Mouse (Mus musculus) frontal cortex, adult 2 months (tissue): Measurements from ENCODE around the gene Actl10. TPM values are rescaled to one million over a fixed set of nuclear protein-coding genes. Genes with fewer than 3 reads are reported as not detected.
A peak's percentile ranks its signal among the peaks of the same experiment; 100 is the strongest.

Source experiments
- DNase-seq, 2 experiments: peaks; one replicate each; pipeline ENCODE4 v3.0.0; 2022; ENCODE audit warnings: low spot score in 1 of 2; ENCODE audit errors: extremely low spot score in 1 of 2
- polyA plus RNA-seq: library from polyadenylated mRNA; depleted of rRNA; stranded (reverse); fragments of >200 nt; gene quantifications from 2 replicates; pipeline ENCODE4 v1.2.3, GENCODE M21; 2012; rRNA removed

Actl10 gene
- 0.08 TPM in 1 of 2 replicates, not detected in the other for polyA plus RNA-seq

- DNase-seq = no peak
Measured at GRCm38 (mm10) chr2:154551476-154551875, at the start of gene Actl10. Gene Actl10 (plus strand): TSS chr2:154551776.

- no peak for DNase-seq
Measured at GRCm38 (mm10) chr2:154507076-154507475, 44.5 kb upstream of the Actl10 start.

- peak in 1 of 2 experiments; percentile 55 for DNase-seq
Measured at GRCm38 (mm10) chr2:154507566-154508283, 43.9 kb upstream of the Actl10 start.

- no peak for DNase-seq
Measured at GRCm38 (mm10) chr2:154508450-154508849, 43.1 kb upstream of the Actl10 start.

GRCm38 (mm10) chr2:154510141-154510540 is 41.4 kb upstream of the Actl10 start:
- no peak for DNase-seq

- DNase-seq = no peak
Measured at GRCm38 (mm10) chr2:154516944-154517343, 34.6 kb upstream of the Actl10 start.

- peak in 1 of 2 experiments; percentile 21 for DNase-seq
Measured at GRCm38 (mm10) chr2:154517424-154517823, 34.2 kb upstream of the Actl10 start.

- no peak for DNase-seq
Measured at GRCm38 (mm10) chr2:154521449-154521848, 30.1 kb upstream of the Actl10 start.

- no peak for DNase-seq
Measured at GRCm38 (mm10) chr2:154522334-154522733, 29.2 kb upstream of the Actl10 start.

- DNase-seq = peak; percentile 45 to 78
Measured at GRCm38 (mm10) chr2:154525285-154525684, 26.3 kb upstream of the Actl10 start.

GRCm38 (mm10) chr2:154526531-154526930 is 25.0 kb upstream of the Actl10 start:
- no peak for DNase-seq

GRCm38 (mm10) chr2:154532888-154533287 is 18.7 kb upstream of the Actl10 start:
- no peak for DNase-seq

GRCm38 (mm10) chr2:154534704-154535270 is 16.8 kb upstream of the Actl10 start:
- no peak for DNase-seq

- DNase-seq = peak; percentile 76 to 77
Measured at GRCm38 (mm10) chr2:154538310-154538709, 13.3 kb upstream of the Actl10 start.

GRCm38 (mm10) chr2:154538710-154539109 is 12.9 kb upstream of the Actl10 start:
- no peak for DNase-seq

GRCm38 (mm10) chr2:154539720-154540119 is 11.9 kb upstream of the Actl10 start:
- peak in 1 of 2 experiments; percentile 83 for DNase-seq

GRCm38 (mm10) chr2:154541630-154542029 is 9.9 kb upstream of the Actl10 start:
- no peak for DNase-seq

- DNase-seq = peak; percentile 76 to 81
Measured at GRCm38 (mm10) chr2:154543567-154544347, 7.8 kb upstream of the Actl10 start.

GRCm38 (mm10) chr2:154546711-154547110 is 4.9 kb upstream of the Actl10 start, which contains the start of gene 1700003F12Rik:
Gene 1700003F12Rik (plus strand): TSS chr2:154547085.
- DNase-seq = no peak

- no peak for DNase-seq
Measured at GRCm38 (mm10) chr2:154548688-154549087, 2.9 kb upstream of the Actl10 start.
